22 mouse cellular contexts compared by ENCODE assay signal in genomic region chr3:116409486-116409885, GRCm38 (mm10). TPM values are rescaled to one million over a fixed set of nuclear protein-coding genes. Genes with fewer than 3 reads are reported as not detected.
A peak's percentile ranks its signal among the peaks of the same experiment; 100 is the strongest.
DNase-seq lines count a peak whose midpoint lies in the region; ATAC-seq and TF ChIP-seq lines count a peak whose summit lies in the region.
"Had no signal": no experiment of that assay in that cellular context is flagged by ENCODE, and none has a peak within 500 bp of the region (broad histone marks: within the 10 kb centered on the region; RNA-seq: fewer than 3 reads in every experiment).

No protein-coding gene starts in this region.

- ATAC-seq in heart, embryonic 16.5 days (replicated peaks; ENCODE audit: extremely low read depth, insufficient read depth, low FRiP score): 0 out of 2 replicates have a peak, but pooled peaks have one; percentile 37
- ATAC-seq in lung, embryonic 16.5 days (ENCODE audit: low read depth): peak; percentile 39; the same call in 1 of the 2 replicates
- ATAC-seq: forebrain, embryonic 13.5 days; Patski had no signal

- 0 out of 2 replicates have a peak overlapping the region, but pooled peaks have one; percentile 11 for H3K9ac ChIP-seq in heart, embryonic 16.5 days (ENCODE audit: low read length)
- H3K9ac ChIP-seq in lung, embryonic 16.5 days (ENCODE audit: low read length): no peak overlapping the region
- H3K9ac ChIP-seq: forebrain, embryonic 13.5 days; hindbrain, embryonic 13.5 days; liver, embryonic 15.5 days had no signal

- H3K4me1 ChIP-seq in heart, embryonic 10.5 days: peaks cover 37% of the 10 kb centered on the region
- peaks cover 18% of the 10 kb centered on the region for H3K4me1 ChIP-seq in heart, embryonic 16.5 days (ENCODE audit: control insufficient read depth, insufficient read depth, low read length)
- peaks cover 19% of the 10 kb centered on the region for H3K4me1 ChIP-seq in lung, embryonic 16.5 days (replicated peaks; ENCODE audit: control insufficient read depth, insufficient read depth, low read length)

- H3K4me2 ChIP-seq in heart, embryonic 16.5 days (ENCODE audit: low read depth, low read length): peak overlapping the region; percentile 29; the same call in 1 of the 2 replicates
- H3K4me2 ChIP-seq in lung, embryonic 16.5 days (ENCODE audit: low read depth, low read length): no peak overlapping the region
- H3K4me2 ChIP-seq: forebrain, embryonic 13.5 days; hindbrain, embryonic 13.5 days; liver, embryonic 15.5 days; midbrain, embryonic 11.5 days had no signal

- WGBS in heart, embryonic 10.5 days: 35% methylated on average over 8 of the region's 8 CpGs
- WGBS in heart, embryonic 16.5 days: 39% methylated on average over 8 of the region's 8 CpGs
- 41% methylated on average over 8 of the region's 8 CpGs for WGBS in lung, embryonic 16.5 days

- H3K36me3 ChIP-seq in heart, embryonic 10.5 days: peaks cover 10% of the 10 kb centered on the region; the same call in 1 of the 2 replicates
- H3K36me3 ChIP-seq in heart, embryonic 16.5 days (ENCODE audit: control insufficient read depth, insufficient read depth): no peaks in the 10 kb centered on the region
- no peaks in the 10 kb centered on the region for H3K36me3 ChIP-seq in lung, embryonic 16.5 days (ENCODE audit: control insufficient read depth, insufficient read depth, low read length)
- H3K36me3 ChIP-seq: hindbrain, embryonic 13.5 days; liver, embryonic 15.5 days had no signal

- no peak for TF ChIP-seq CTCF in layer of hippocampus, adult 2 months (conservative IDR thresholded peaks at IDR 0.05)

- H3K9me3 ChIP-seq in heart, embryonic 10.5 days: no peaks in the 10 kb centered on the region
- no peaks in the 10 kb centered on the region for H3K9me3 ChIP-seq in heart, embryonic 16.5 days (replicated peaks; ENCODE audit: control insufficient read depth, low read length)
- no peaks in the 10 kb centered on the region for H3K9me3 ChIP-seq in lung, embryonic 16.5 days (ENCODE audit: control insufficient read depth, low read length)
- H3K9me3 ChIP-seq: forebrain, embryonic 13.5 days; G1E; hindbrain, embryonic 13.5 days; liver, embryonic 15.5 days had no signal

- peak overlapping the region; percentile 76 for H3K27ac ChIP-seq in heart, embryonic 10.5 days
- no peak overlapping the region for H3K27ac ChIP-seq in heart, embryonic 16.5 days (ENCODE audit: low read length)
- H3K27ac ChIP-seq in lung, embryonic 16.5 days (ENCODE audit: low read length): no peak overlapping the region
- no peak overlapping the region for H3K27ac ChIP-seq in layer of hippocampus, adult 2 months
- H3K27ac ChIP-seq: forebrain, embryonic 13.5 days; hindbrain, embryonic 13.5 days; liver, embryonic 15.5 days had no signal

- intact Hi-C loops in heart, postnatal 36 days (cut with DNase I): no loop called here
- intact Hi-C loops in heart, postnatal 25 days (cut with DNase I): no loop called here

- DNase-seq in heart, embryonic 10.5 days (ENCODE audit: low spot score): peak; percentile 61
- DNase-seq in heart, postnatal 36 days: no peak
- DNase-seq in heart, postnatal 25 days (ENCODE audit: low spot score): no peak
- DNase-seq in lung, postnatal 36 days: no peak
- no peak for DNase-seq in layer of hippocampus, adult 2 months (ENCODE audit: low spot score in 2 of 2)
- DNase-seq: adrenal gland, postnatal 36 days; cerebellum, adult 9-10 months; gastrocnemius, postnatal 14 days; kidney, adult 18-20 months; kidney, postnatal 25 days; liver; lung, postnatal 10 days; right cerebral cortex, postnatal 14 days had no signal

- peak overlapping the region; percentile 36; the same call in 1 of the 2 replicates for H3K4me3 ChIP-seq in heart, embryonic 10.5 days
- H3K4me3 ChIP-seq in heart, embryonic 16.5 days (ENCODE audit: low read length): no peak overlapping the region
- no peak overlapping the region for H3K4me3 ChIP-seq in lung, embryonic 16.5 days (ENCODE audit: low read length)
- no peak overlapping the region for H3K4me3 ChIP-seq in layer of hippocampus, adult 2 months
- H3K4me3 ChIP-seq: forebrain, embryonic 13.5 days; hindbrain, embryonic 13.5 days; liver, embryonic 15.5 days had no signal

- H3K27me3 ChIP-seq in heart, embryonic 10.5 days (ENCODE audit: insufficient read depth, poor library complexity, severe bottlenecking): no peaks in the 10 kb centered on the region
- H3K27me3 ChIP-seq in heart, embryonic 16.5 days (ENCODE audit: control insufficient read depth, insufficient read depth, low read length): no peaks in the 10 kb centered on the region
- H3K27me3 ChIP-seq in lung, embryonic 16.5 days (ENCODE audit: control insufficient read depth, insufficient read depth, low read depth, low read length): no peaks in the 10 kb centered on the region
- H3K27me3 ChIP-seq: CH12.LX; forebrain, embryonic 13.5 days; hindbrain, embryonic 13.5 days; liver, embryonic 15.5 days; Patski had no signal

RNA-seq across cellular contexts. Expression of gene Cdc14a, which starts 14.3 kb away (rescaled TPM):
- 7.4 and 8.6 TPM in 2 replicates for polyA plus RNA-seq in heart, embryonic 10.5 days (2016; fragmentation: Nextera tagmentation; extraction: Ambion mirVana)
- 1 to 10 TPM; 3.0 to 4.6 TPM for total RNA-seq in heart, postnatal 36 days (2021)
- 4.1 and 4.7 TPM in 2 replicates for polyA plus RNA-seq in heart, embryonic 16.5 days (2015; fragmentation: Nextera tagmentation; extraction: Ambion mirVana)
- total RNA-seq in heart, postnatal 25 days (2021): 1 to 10 TPM; 3.7 to 4.2 TPM
- polyA plus RNA-seq in lung, embryonic 16.5 days (2015; fragmentation: Nextera tagmentation; extraction: Ambion mirVana): 6.8 and 7.0 TPM in 2 replicates
- total RNA-seq in layer of hippocampus, adult 2 months (2021): 1 to 10 TPM; 4.9 to 6.2 TPM
